Mouse (Mus musculus) lung, embryonic 14.5 days (tissue): ENCODE measurements around the gene Cd2ap. TPM values are rescaled to one million over a fixed set of nuclear protein-coding genes. Genes with fewer than 3 reads are reported as not detected.

Source experiments
- ATAC-seq: fragments of 200-750 bp; cut with Nextera tagmentation; 2 replicates; pipeline ENCODE4 v1.8.0; 2017; ENCODE audit warnings: mild to moderate bottlenecking, moderate TSS enrichment, moderate library complexity; ENCODE audit not compliant: insufficient read depth
- DNase-seq: peaks from one replicate; pipeline ENCODE4 v3.0.0-alpha.2; 2015
- H3K27ac ChIP-seq: fragments of 300-500 bp; sonication (generic); 2 replicates; pipeline ENCODE4 v1.5.1; 2014; ENCODE audit warnings: low read depth, mild to moderate bottlenecking, moderate library complexity
- H3K27me3 ChIP-seq: fragments of 300-500 bp; sonication (generic); 2 replicates; pipeline ENCODE4 v1.6.1; 2014; ENCODE audit warnings: low read length, control low read depth; ENCODE audit not compliant: insufficient read depth
- H3K36me3 ChIP-seq: fragments of 300-500 bp; sonication (generic); 2 replicates; pipeline ENCODE4 v1.6.1; 2014; ENCODE audit warnings: control low read depth; ENCODE audit not compliant: insufficient read depth
- H3K4me1 ChIP-seq: fragments of 300-500 bp; sonication (generic); 2 replicates; pipeline ENCODE4 v1.6.1; 2014; ENCODE audit warnings: antibody characterized with exemption, control low read depth; ENCODE audit not compliant: insufficient read depth
- H3K4me2 ChIP-seq: fragments of 300-500 bp; sonication (generic); 2 replicates; pipeline ENCODE4 v1.6.1; 2014; ENCODE audit warnings: mild to moderate bottlenecking
- H3K4me3 ChIP-seq: fragments of 300-500 bp; sonication (generic); 2 replicates; pipeline ENCODE4 v1.5.1; 2014; ENCODE audit warnings: low read depth, low read length
- H3K9ac ChIP-seq: fragments of 300-500 bp; sonication (generic); 2 replicates; pipeline ENCODE4 v1.6.1; 2014
- H3K9me3 ChIP-seq: fragments of 300-500 bp; sonication (generic); 2 replicates; pipeline ENCODE4 v1.6.1; 2016; ENCODE audit warnings: low read depth, low read length, control low read depth
- CTCF ChIP-seq: IDR thresholded peaks from 2 replicates; pipeline ENCODE4 v1.5.1; 2016; ENCODE audit warnings: antibody characterized with exemption, low read depth
- WGBS: fragments of 180-500 bp; shearing (Covaris S2); extraction: QIAGEN DNeasy Blood & Tissue Kit; methylation state at CpG from one replicate; pipeline ENCODE4 v1.1.7; 2014; 5-methylcytosine and 5-hydroxymethylcytosine counted together
- polyA plus RNA-seq: library from polyadenylated mRNA; unstranded; fragments of >200 nt; fragmentation: Nextera tagmentation; extraction: Ambion mirVana; gene quantifications from 2 replicates; pipeline ENCODE4 v1.2.1, GENCODE M21; 2014

Cd2ap gene
- polyA plus RNA-seq, result 38.1 and 38.7 TPM in 2 replicates

GRCm38 (mm10) chr17:42876001-42876903, at the start of gene Cd2ap:
Gene Cd2ap, minus strand, starts transcription at chr17:42876665.
- ATAC-seq (peak; percentile 96), DNase-seq (peak; percentile 97)
- Histone ChIP-seq H3K4me3 (peak within 1 kb of the TSS; percentile 87), H3K4me1 (no peaks in the 10 kb centered on the region; the same call in 1 of the 2 replicates), H3K4me2 (peak within 1 kb of the TSS; percentile 81), H3K27ac (peak within 1 kb of the TSS; percentile 97), H3K27me3 (no peaks in the 10 kb centered on the region), H3K36me3 (no peaks in the 10 kb centered on the region), H3K9me3 (no peaks in the 10 kb centered on the region), H3K9ac (peak within 1 kb of the TSS; percentile 93)
- TF ChIP-seq CTCF, result no peak
- WGBS, result under 1% methylated on average over 83 of the region's 94 CpGs

DNA sequence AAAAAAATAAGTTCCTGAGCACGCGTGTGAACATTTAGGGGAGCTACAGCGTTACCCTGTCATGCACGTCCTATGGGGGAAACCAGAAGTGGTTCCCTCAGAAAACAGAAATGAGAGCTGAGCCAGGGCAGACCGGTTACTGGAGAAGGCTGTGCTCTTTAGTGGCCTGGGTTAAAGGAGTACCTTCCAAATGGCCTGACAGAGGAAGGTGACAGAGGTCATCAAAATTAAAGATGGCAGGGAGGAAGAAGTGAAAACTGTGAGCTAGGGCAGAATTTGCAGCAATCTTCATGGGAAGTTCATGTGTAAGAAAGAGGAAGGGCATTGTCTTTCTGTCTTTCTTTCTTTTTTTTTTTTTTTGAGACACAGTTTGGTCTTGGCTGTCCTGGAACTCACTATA, 48.3 kb upstream of the Cd2ap start:
- Histone ChIP-seq H3K27me3 (no peaks in the 10 kb centered on the region), H3K4me1 (no peaks in the 10 kb centered on the region), H3K9ac (no peak overlapping the region), H3K4me2 (no peak overlapping the region), H3K36me3 (no peaks in the 10 kb centered on the region), H3K27ac (no peak overlapping the region), H3K4me3 (no peak overlapping the region), H3K9me3 (no peaks in the 10 kb centered on the region; the same call in 1 of the 2 replicates)
- TF ChIP-seq CTCF, result no peak
- WGBS, result 90% methylated on average over 5 of the region's 5 CpGs
- DNase-seq (no peak), ATAC-seq (no peak)

- H3K27ac ChIP-seq, result no peak overlapping the region
- no peaks in the 10 kb centered on the region for H3K27me3 ChIP-seq
- no peak; the same call in 1 of the 2 replicates for ATAC-seq
- H3K36me3 ChIP-seq, result no peaks in the 10 kb centered on the region
- DNase-seq, result peak; percentile 75
- no peak overlapping the region for H3K9ac ChIP-seq
- H3K4me3 ChIP-seq, result no peak overlapping the region
- H3K4me2 ChIP-seq, result no peak overlapping the region
- TF ChIP-seq CTCF, result no peak
- 34% methylated on average over 9 of the region's 9 CpGs for WGBS
- no peaks in the 10 kb centered on the region for H3K4me1 ChIP-seq
- H3K9me3 ChIP-seq, result no peaks in the 10 kb centered on the region
Measured at GRCm38 (mm10) chr17:42918810-42919209, 42.3 kb upstream of the Cd2ap start.

DNA sequence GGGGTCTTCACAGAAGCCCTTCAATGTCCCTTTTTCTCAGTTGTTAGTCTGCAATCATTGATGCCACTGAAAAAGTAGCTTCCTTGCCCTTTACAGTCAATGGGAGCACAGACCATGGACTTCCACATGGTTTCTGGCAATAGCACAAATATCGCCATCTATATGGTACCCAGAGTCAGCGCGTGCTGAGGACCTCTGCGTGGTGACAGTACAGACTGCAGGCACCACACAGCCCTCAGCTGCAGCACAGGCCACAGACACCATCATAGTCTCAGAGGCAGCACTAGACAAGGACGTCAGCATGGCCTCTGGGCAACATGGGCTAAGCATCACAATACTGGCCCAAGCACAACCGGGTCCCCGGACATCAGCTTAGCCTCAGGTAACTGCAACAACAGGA, 38.3 kb upstream of the Cd2ap start:
- no peaks in the 10 kb centered on the region for H3K4me1 ChIP-seq
- 84% methylated on average over 7 of the region's 7 CpGs for WGBS
- no peak for TF ChIP-seq CTCF
- no peak overlapping the region for H3K4me3 ChIP-seq
- H3K9ac ChIP-seq, result no peak overlapping the region
- no peaks in the 10 kb centered on the region for H3K36me3 ChIP-seq
- H3K27ac ChIP-seq, result no peak overlapping the region
- H3K27me3 ChIP-seq, result no peaks in the 10 kb centered on the region
- no peaks in the 10 kb centered on the region for H3K9me3 ChIP-seq
- no peak overlapping the region for H3K4me2 ChIP-seq
- DNase-seq (no peak), ATAC-seq (no peak)

GRCm38 (mm10) chr17:42912193-42912592, 35.7 kb upstream of the Cd2ap start:
- Histone ChIP-seq H3K9me3 (no peaks in the 10 kb centered on the region), H3K4me1 (no peaks in the 10 kb centered on the region), H3K27ac (peak overlapping the region; percentile 63; the same call in 1 of the 2 replicates), H3K9ac (no peak overlapping the region), H3K4me3 (no peak overlapping the region), H3K4me2 (no peak overlapping the region), H3K36me3 (no peaks in the 10 kb centered on the region), H3K27me3 (no peaks in the 10 kb centered on the region)
- no peak for ATAC-seq
- WGBS, result 60% methylated on average over 6 of the region's 6 CpGs
- no peak for TF ChIP-seq CTCF
- DNase-seq, result no peak

DNA sequence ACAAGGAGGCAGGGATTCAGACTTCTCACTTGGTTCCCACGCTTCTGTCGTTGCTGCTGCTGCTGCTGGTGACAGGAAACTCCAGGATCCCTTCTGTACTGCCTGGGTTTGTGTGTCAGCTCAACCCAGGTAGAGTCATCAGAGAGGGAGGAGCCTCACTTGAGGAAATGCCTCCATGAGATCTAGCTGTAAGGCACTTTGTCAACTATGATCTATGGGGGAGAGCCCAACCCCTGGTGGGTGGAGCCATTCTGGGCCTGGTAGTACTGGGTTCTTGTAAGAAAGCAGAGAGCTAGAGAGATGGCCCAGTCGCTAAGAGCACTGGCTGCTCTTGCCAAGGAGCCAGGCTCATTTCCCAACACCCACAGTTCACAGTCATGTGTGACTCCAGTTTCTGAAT, 34.0 kb upstream of the Cd2ap start:
- H3K9ac ChIP-seq, result no peak overlapping the region
- H3K4me2 ChIP-seq, result no peak overlapping the region
- no peaks in the 10 kb centered on the region for H3K4me1 ChIP-seq
- no peak overlapping the region for H3K4me3 ChIP-seq
- WGBS, result 60% methylated on average over 3 of the region's 3 CpGs
- ATAC-seq (no peak), DNase-seq (no peak)
- no peak for TF ChIP-seq CTCF
- H3K27ac ChIP-seq, result no peak overlapping the region
- no peaks in the 10 kb centered on the region for H3K9me3 ChIP-seq
- H3K36me3 ChIP-seq, result no peaks in the 10 kb centered on the region
- H3K27me3 ChIP-seq, result no peaks in the 10 kb centered on the region

DNA sequence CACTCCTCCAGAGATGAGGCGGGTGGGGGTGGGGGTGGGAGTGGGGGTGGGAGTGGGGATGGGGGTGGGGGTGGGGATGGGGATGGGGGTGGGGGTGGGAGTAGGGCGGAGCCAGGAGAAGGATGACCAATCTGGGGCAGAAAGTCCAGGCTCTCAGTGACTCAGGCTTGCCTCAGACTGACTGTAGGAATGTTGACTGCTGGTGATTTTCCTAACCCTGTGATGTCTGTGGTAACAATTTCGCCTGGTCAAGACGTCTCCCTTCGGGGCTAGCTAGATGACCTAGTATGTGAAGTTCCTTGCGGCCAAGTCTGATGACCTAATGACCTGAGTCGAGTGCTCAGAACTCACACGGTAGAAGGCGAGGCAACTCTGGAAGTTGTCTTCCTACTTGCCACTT, 32.9 kb upstream of the Cd2ap start:
- no peak overlapping the region for H3K9ac ChIP-seq
- H3K4me3 ChIP-seq, result no peak overlapping the region
- no peaks in the 10 kb centered on the region for H3K4me1 ChIP-seq
- TF ChIP-seq CTCF, result no peak
- no peak overlapping the region for H3K4me2 ChIP-seq
- H3K36me3 ChIP-seq, result no peaks in the 10 kb centered on the region
- DNase-seq (no peak), ATAC-seq (peak; percentile 70)
- H3K27me3 ChIP-seq, result no peaks in the 10 kb centered on the region
- no peaks in the 10 kb centered on the region for H3K9me3 ChIP-seq
- H3K27ac ChIP-seq, result peak overlapping the region; percentile 69
- 40% methylated on average over 9 of the region's 9 CpGs for WGBS
